Mouse (Mus musculus) macrophage (primary cell): ENCODE results near the gene Commd3. TPM values are rescaled to one million over a fixed set of nuclear protein-coding genes. Genes with fewer than 3 reads are reported as not detected.

Source experiments
- H3K27ac ChIP-seq: fragments of 350-480 bp; formaldehyde crosslinking; 2 replicates; pipeline ENCODE4 v1.9.0; 2021
- H3K36me3 ChIP-seq: fragments of 350-480 bp; formaldehyde crosslinking; 2 replicates; pipeline ENCODE4 v1.9.0; 2021; ENCODE audit errors: inconsistent target
- H3K4me3 ChIP-seq: fragments of 350-480 bp; formaldehyde crosslinking; 2 replicates; pipeline ENCODE4 v1.9.0; 2021; ENCODE audit errors: inconsistent target
- H3K79me2 ChIP-seq: fragments of 350-480 bp; formaldehyde crosslinking; 2 replicates; pipeline ENCODE4 v1.9.0; 2021; ENCODE audit errors: inconsistent target
- WGBS: methylation state at CpG from one replicate; pipeline ENCODE4 v1.1.7; 2026; ENCODE audit warnings: inconsistent platforms; ENCODE audit not compliant: missing documents; 5-methylcytosine and 5-hydroxymethylcytosine counted together
- polyA plus RNA-seq: library from polyadenylated mRNA; stranded (reverse); fragments of 250-400 nt; gene quantifications from 3 replicates; pipeline ENCODE4 v1.2.4, GENCODE M21; 2018; ENCODE audit warnings: inconsistent platforms
- total RNA-seq, 78 experiments: library from RNA; depleted of rRNA; stranded (reverse); fragments of 250-400 nt; gene quantifications; 1 replicate in 9 of 78; 2 replicates in 24 of 78; 3 replicates in 43 of 78; 4 replicates in 2 of 78; pipeline ENCODE4 v1.2.4; 2018; ENCODE audit warnings: inconsistent platforms in 56 of 78

Commd3 gene
- total RNA-seq (2018; cell fraction: chromatin; rRNA removed): 100 to 1,000 TPM in 14 of 26 experiments, 10 to 100 TPM in 12; 20.5 to 261 (median 102) TPM
- total RNA-seq (2018; cell fraction: cytosol; rRNA removed): 100 to 1,000 TPM in 25 of 26 experiments, 10 to 100 TPM in 1; 95.7 to 156 (median 126) TPM
- 100 to 1,000 TPM in 8 of 26 experiments, 10 to 100 TPM in 18; 26.6 to 208 (median 75.0) TPM for total RNA-seq (2018; cell fraction: nucleus; rRNA removed)
- polyA plus RNA-seq: 139 to 148 TPM (median 141 TPM) in 3 replicates

GRCm38 (mm10) chr2:18672133-18672765, at the start of gene Commd3:
Gene Commd3 (plus strand): TSS chr2:18672384.
- Histone ChIP-seq H3K36me3 (peaks cover 5% of the 10 kb centered on the region; the same call in 1 of the 2 replicates), H3K4me3 (peak within 1 kb of the TSS; percentile 77), H3K79me2 (peaks cover 17% of the 10 kb centered on the region), H3K27ac (peak within 1 kb of the TSS; percentile 75)
- WGBS: under 1% methylated on average over 77 of the region's 91 CpGs

GRCm38 (mm10) chr2:18623219-18623618, 49.0 kb upstream of the Commd3 start:
- Histone ChIP-seq H3K27ac (no peak overlapping the region), H3K4me3 (no peak overlapping the region), H3K36me3 (no peaks in the 10 kb centered on the region), H3K79me2 (no peaks in the 10 kb centered on the region)
- 94% methylated on average over 10 of the region's 10 CpGs for WGBS

DNA sequence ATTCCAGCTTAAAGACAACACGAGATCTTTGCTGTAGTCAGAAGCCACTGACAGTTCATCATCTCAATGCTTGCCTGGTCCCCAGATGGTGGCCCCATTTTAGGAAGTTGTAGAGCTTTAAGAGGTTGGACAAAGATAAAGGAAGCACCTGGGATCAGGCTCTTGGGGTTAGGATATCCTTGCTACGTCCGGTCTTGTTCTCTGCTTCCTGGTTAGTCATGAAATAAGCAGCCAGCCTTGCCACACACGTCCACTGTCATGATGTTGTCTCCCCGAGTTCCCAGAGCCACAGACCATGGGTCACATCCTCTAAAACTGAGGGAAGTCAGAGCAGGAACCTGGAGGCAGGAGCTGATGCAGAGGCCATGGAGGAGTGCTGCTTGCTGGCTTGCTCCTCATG, 41.6 kb upstream of the Commd3 start:
- no peak overlapping the region for H3K27ac ChIP-seq
- WGBS: 24% methylated on average over 5 of the region's 5 CpGs
- H3K36me3 ChIP-seq: no peaks in the 10 kb centered on the region
- H3K79me2 ChIP-seq: no peaks in the 10 kb centered on the region
- H3K4me3 ChIP-seq: no peak overlapping the region

GRCm38 (mm10) chr2:18635052-18635451, 37.1 kb upstream of the Commd3 start:
- Histone ChIP-seq H3K27ac (no peak overlapping the region), H3K4me3 (no peak overlapping the region), H3K36me3 (no peaks in the 10 kb centered on the region), H3K79me2 (no peaks in the 10 kb centered on the region)
- 97% methylated on average over 8 of the region's 8 CpGs for WGBS

GRCm38 (mm10) chr2:18648563-18648962, 23.6 kb upstream of the Commd3 start:
- no peaks in the 10 kb centered on the region for H3K36me3 ChIP-seq
- H3K4me3 ChIP-seq: no peak overlapping the region
- H3K79me2 ChIP-seq: no peaks in the 10 kb centered on the region
- WGBS: 58% methylated on average over 2 of the region's 4 CpGs
- H3K27ac ChIP-seq: no peak overlapping the region

- WGBS: 11% methylated on average over 5 of the region's 5 CpGs
- Histone ChIP-seq H3K4me3 (no peak overlapping the region), H3K36me3 (no peaks in the 10 kb centered on the region), H3K79me2 (no peaks in the 10 kb centered on the region), H3K27ac (no peak overlapping the region)
These were observed 17.4 kb upstream of the Commd3 start for GRCm38 (mm10) chr2:18654821-18655220.

DNA sequence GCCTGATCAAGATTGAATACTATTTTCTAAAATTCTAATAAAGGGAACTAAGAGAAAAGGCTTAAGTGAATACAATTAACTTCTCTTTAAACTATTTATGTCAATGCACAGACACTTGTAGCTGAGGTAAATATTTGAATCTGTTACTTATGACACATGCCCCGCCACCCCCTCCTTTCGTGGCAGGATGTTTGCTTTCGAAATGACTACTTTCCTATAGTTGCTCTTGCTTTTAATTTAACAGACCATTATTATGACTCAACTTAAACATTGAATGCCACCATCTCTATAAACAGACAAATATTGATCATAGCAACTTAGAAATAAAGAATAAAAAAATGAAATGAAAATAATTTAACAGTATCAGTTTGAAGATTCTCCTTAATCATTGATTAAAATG, 8.2 kb upstream of the Commd3 start:
- no peak overlapping the region for H3K27ac ChIP-seq
- H3K36me3 ChIP-seq: no peaks in the 10 kb centered on the region
- WGBS: 48% methylated on average over 3 of the region's 3 CpGs

GRCm38 (mm10) chr2:18671041-18671440, 1.1 kb upstream of the Commd3 start:
- Histone ChIP-seq H3K27ac (no peak overlapping the region), H3K36me3 (peaks cover 5% of the 10 kb centered on the region; the same call in 1 of the 2 replicates), H3K79me2 (peaks cover 17% of the 10 kb centered on the region), H3K4me3 (no peak overlapping the region)
- WGBS: 99% methylated on average over 5 of the region's 6 CpGs

More for the DNA sequence above, 8.2 kb upstream of the Commd3 start:
- no peak overlapping the region for H3K4me3 ChIP-seq
- no peaks in the 10 kb centered on the region for H3K79me2 ChIP-seq

- 2% methylated on average over 11 of the region's 11 CpGs for WGBS
- peaks cover 17% of the 10 kb centered on the region for H3K79me2 ChIP-seq
- peaks cover 5% of the 10 kb centered on the region; the same call in 1 of the 2 replicates for H3K36me3 ChIP-seq
- H3K4me3 ChIP-seq: peak overlapping the region; percentile 77
- peak overlapping the region; percentile 75 for H3K27ac ChIP-seq
These were observed 581 bp downstream of the Commd3 start for GRCm38 (mm10) chr2:18672766-18673164.

- Histone ChIP-seq H3K4me3 (peak overlapping the region; percentile 77; the same call in 1 of the 2 replicates), H3K79me2 (peaks cover 17% of the 10 kb centered on the region)
- 77% methylated on average over 4 of the region's 4 CpGs for WGBS
These were observed 1.6 kb downstream of the Commd3 start for GRCm38 (mm10) chr2:18673766-18674165.

DNA sequence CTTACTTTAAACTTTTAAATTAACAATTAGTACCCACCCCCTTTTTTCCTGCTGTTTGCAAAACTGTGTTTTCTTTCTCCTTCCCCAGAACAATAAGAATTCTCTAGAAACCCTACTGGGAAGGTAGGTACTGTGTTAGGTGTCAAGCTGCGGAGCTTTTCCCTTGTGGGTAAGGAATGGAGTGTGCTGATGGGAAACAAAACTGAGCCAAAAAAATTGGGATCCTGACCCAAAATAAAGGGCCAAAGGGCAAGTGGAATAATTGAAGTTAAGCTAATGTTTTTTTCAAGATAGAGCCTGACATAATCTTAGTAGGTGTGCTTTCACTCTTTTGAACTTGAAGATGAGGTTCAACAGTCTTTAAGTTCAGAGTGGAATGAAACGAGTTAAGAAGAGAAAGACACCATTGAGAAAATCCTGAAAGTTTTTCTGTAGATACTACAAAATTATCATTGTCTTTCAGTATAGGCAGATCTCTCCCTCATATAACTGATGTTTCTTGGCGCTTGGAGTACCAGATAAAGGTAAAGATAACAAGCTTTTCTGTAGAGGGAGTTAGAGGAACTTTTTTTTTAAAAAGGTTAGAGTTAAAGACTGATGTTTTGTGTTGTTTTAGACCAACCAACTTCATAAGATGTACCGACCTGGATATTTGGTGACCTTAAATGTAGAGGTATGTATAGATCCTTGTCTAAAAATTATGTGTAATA, 2.2 kb downstream of the Commd3 start:
- Histone ChIP-seq H3K79me2 (peaks cover 22% of the 10 kb centered on the region), H3K27ac (no peak overlapping the region)
- 92% methylated on average over 4 of the region's 4 CpGs for WGBS

More at GRCm38 (mm10) chr2:18673766-18674165, 1.6 kb downstream of the Commd3 start:
- H3K36me3 ChIP-seq: peaks cover 5% of the 10 kb centered on the region; the same call in 1 of the 2 replicates
- H3K27ac ChIP-seq: no peak overlapping the region

GRCm38 (mm10) chr2:18675681-18676456, 3.7 kb downstream of the Commd3 start:
- WGBS: 36% methylated on average over 33 of the region's 42 CpGs
- Histone ChIP-seq H3K4me3 (no peak overlapping the region), H3K79me2 (peaks cover 23% of the 10 kb centered on the region), H3K27ac (no peak overlapping the region), H3K36me3 (peaks cover 5% of the 10 kb centered on the region; the same call in 1 of the 2 replicates)

More for the DNA sequence above, 2.2 kb downstream of the Commd3 start:
- peaks cover 5% of the 10 kb centered on the region; the same call in 1 of the 2 replicates for H3K36me3 ChIP-seq
- H3K4me3 ChIP-seq: no peak overlapping the region

DNA sequence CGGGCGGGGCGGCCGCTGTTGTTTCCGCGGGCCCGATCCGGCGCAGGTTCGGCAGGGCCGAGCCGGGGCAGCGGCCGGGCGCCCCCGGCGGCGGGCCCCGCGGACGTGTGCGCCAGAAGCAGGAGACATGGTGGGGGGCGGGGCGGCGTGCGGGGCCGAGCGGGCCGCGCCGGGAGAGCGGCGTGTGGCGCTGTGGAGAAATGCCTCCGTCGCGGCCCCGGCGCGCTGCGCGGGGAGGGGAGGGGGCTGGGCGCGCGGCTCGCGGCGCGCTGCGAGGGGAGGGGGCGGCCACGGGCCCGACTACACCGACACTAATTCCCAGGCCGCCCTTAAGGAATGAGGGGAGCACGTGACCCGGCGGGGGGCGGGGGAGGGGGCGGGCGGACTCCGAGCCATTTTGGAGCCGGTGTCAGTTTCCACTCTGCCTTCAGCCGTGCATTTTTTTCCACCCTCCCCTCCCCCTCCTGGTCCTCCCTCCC, 4.3 kb downstream of the Commd3 start:
- Histone ChIP-seq H3K27ac (no peak overlapping the region), H3K4me3 (no peak overlapping the region), H3K36me3 (peaks cover 5% of the 10 kb centered on the region; the same call in 1 of the 2 replicates), H3K79me2 (peaks cover 23% of the 10 kb centered on the region)
- 4% methylated on average over 39 of the region's 64 CpGs for WGBS

- under 1% methylated on average over 49 of the region's 77 CpGs for WGBS
- Histone ChIP-seq H3K4me3 (peak within 1 kb of the TSS; percentile 42), H3K27ac (no peak within 1 kb of the TSS), H3K79me2 (peaks cover 23% of the 10 kb centered on the region), H3K36me3 (peaks cover 5% of the 10 kb centered on the region; the same call in 1 of the 2 replicates)
These were observed 4.8 kb downstream of the Commd3 start, which contains the start of gene Bmi1 for GRCm38 (mm10) chr2:18676936-18677491. Gene Bmi1 (plus strand): TSS chr2:18677018.
